Mouse (Mus musculus) lung, postnatal 0 days (tissue): ENCODE data around the gene Apoa5.

Experiments used
- CTCF ChIP-seq: IDR thresholded peaks from 2 replicates; pipeline ENCODE4 v1.5.1; 2016; ENCODE audit warnings: antibody characterized with exemption, mild to moderate bottlenecking
- EP300 ChIP-seq: IDR thresholded peaks from 2 replicates; pipeline ENCODE4 v1.6.1; 2016; ENCODE audit warnings: antibody characterized with exemption, mild to moderate bottlenecking, control low read depth

- TF ChIP-seq CTCF (no peak), EP300 (no peak)
Measured at GRCm38 (mm10) chr9:46314921-46315320, 46.5 kb downstream of the Apoa5 start.
